In the genomic region with DNA sequence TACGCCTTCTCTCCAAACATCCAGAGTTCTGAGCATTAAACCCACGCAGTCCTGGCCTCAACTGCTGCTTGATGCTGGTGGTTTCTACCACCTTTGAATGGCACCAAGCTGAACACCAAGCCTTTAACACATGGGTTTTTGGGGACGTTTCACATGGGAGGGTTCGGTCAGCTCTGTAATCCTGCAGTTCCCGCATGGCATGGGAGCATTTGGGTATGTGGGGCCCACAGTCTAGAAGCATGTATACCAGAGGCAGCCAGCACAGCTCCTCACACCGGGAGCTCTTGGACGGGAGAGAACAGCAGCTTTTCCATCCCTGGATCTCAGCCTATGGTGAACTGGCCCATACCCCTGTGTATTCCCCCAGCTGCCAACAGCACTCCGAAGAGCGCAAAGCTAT, we compare ENCODE assay signal across 19 mouse cellular contexts. TPM values are rescaled to one million over a fixed set of nuclear protein-coding genes. Genes with fewer than 3 reads are reported as not detected.
DNase-seq lines count a peak whose midpoint lies in the region; TF ChIP-seq lines count a peak whose summit lies in the region.
"Had no signal": no experiment of that assay in that cellular context is flagged by ENCODE, and none has a peak within 500 bp of the region (broad histone marks: within the 10 kb centered on the region; RNA-seq: fewer than 3 reads in every experiment).

No protein-coding gene starts in this region.

- peak; percentile 78 for DNase-seq in heart, adult 11 months
- no peak for DNase-seq in heart, postnatal 36 days
- no peak for DNase-seq in ES-E14 (ENCODE audit: low read depth, low spot score)
- no peak for DNase-seq in right cerebral cortex, postnatal 25 days
- DNase-seq: adrenal gland, adult 8-10 months; adrenal gland, postnatal 14 days; adrenal gland, postnatal 36 days; B cell, adult 2 months; cerebellum, adult 11-12 months; cerebellum, adult 2 months; cerebellum, adult 9-10 months; cerebellum, postnatal 25 days; forebrain, postnatal 0 days had no signal

- H3K9ac ChIP-seq in ES-E14 (ENCODE audit: insufficient read depth, low read depth, low read length, poor library complexity, severe bottlenecking) = peak overlapping the region; percentile 55
- H3K9ac ChIP-seq: embryonic facial prominence, embryonic 12.5 days; forebrain, embryonic 13.5 days; forebrain, embryonic 15.5 days; forebrain, postnatal 0 days had no signal

- H3K9me3 ChIP-seq in E14TG2a.4 (ENCODE audit: low read length) (no peaks in the 10 kb centered on the region), ES-E14 (ENCODE audit: control insufficient read depth, insufficient read depth, low read depth, low read length) (no peaks in the 10 kb centered on the region)
- H3K9me3 ChIP-seq: embryonic facial prominence, embryonic 10.5 days; embryonic facial prominence, embryonic 12.5 days; forebrain, embryonic 13.5 days; forebrain, embryonic 15.5 days; G1E had no signal

- peak overlapping the region; percentile 75 for H3K4me3 ChIP-seq in E14TG2a.4 (replicated peaks; ENCODE audit: low read length)
- H3K4me3 ChIP-seq in ES-E14 (ENCODE audit: insufficient read depth in 1 of 2, low read depth in 1 of 2, low read length in 2 of 2, poor library complexity in 1 of 2, severe bottlenecking in 1 of 2) = peak overlapping the region; percentile 34 to 68
- H3K4me3 ChIP-seq: embryonic facial prominence, embryonic 10.5 days; embryonic facial prominence, embryonic 12.5 days; forebrain, embryonic 13.5 days; forebrain, embryonic 15.5 days had no signal

- H3K27me3 ChIP-seq in E14TG2a.4 (ENCODE audit: insufficient read depth, low read length) = peaks cover 69% of the 10 kb centered on the region
- H3K27me3 ChIP-seq: embryonic facial prominence, embryonic 12.5 days; forebrain, embryonic 13.5 days; forebrain, embryonic 15.5 days had no signal

- no peak overlapping the region for H3K27ac ChIP-seq in ES-E14 (ENCODE audit: insufficient read depth, low read depth, low read length, poor library complexity, severe bottlenecking)
- H3K27ac ChIP-seq: embryonic facial prominence, embryonic 10.5 days; embryonic facial prominence, embryonic 12.5 days; forebrain, embryonic 13.5 days; forebrain, embryonic 15.5 days had no signal

- H3K36me3 ChIP-seq in E14TG2a.4 (ENCODE audit: insufficient read depth, low read length) (no peaks in the 10 kb centered on the region), ES-E14 (ENCODE audit: control insufficient read depth, insufficient read depth, low read length, poor library complexity, severe bottlenecking) (no peaks in the 10 kb centered on the region)
- H3K36me3 ChIP-seq: embryonic facial prominence, embryonic 10.5 days; embryonic facial prominence, embryonic 12.5 days; forebrain, embryonic 15.5 days; G1E had no signal

- peaks cover 2% of the 10 kb centered on the region; the same call in 1 of the 2 replicates for H3K4me1 ChIP-seq in E14TG2a.4 (replicated peaks; ENCODE audit: low read depth, low read length)
- H3K4me1 ChIP-seq in ES-E14 (ENCODE audit: control insufficient read depth in 2 of 2, insufficient read depth in 2 of 2, low read length in 2 of 2, poor library complexity in 1 of 2) = 0 out of 4 replicates have a peak, but pooled peaks cover 0 to 2% of the 10 kb centered on the region in 2 experiments
- H3K4me1 ChIP-seq: embryonic facial prominence, embryonic 10.5 days; embryonic facial prominence, embryonic 12.5 days; forebrain, embryonic 13.5 days; forebrain, embryonic 15.5 days had no signal

- TF ChIP-seq CTCF in E14TG2a.4 (conservative IDR thresholded peaks at IDR 0.05; ENCODE audit: low read length) = no peak

- in situ Hi-C loops in ES-E14 (cut with MboI; ENCODE audit: low sequenced_read_pairs in 2 of 2, unreplicated experiment in 2 of 2) = no loop called here

- intact Hi-C loops in heart, postnatal 36 days (cut with DNase I) = no loop called here

TF ChIP-seq in ES-E14, 5 proteins besides CTCF, POLR2A, EP300 and RAD21:
- TF ChIP-seq ZNF384 (IDR thresholded peaks at IDR 0.05; ENCODE audit: low read depth, low read length) = no peak
- TF ChIP-seq MAFK (IDR thresholded peaks at IDR 0.05; ENCODE audit: insufficient read depth, low read depth, low read length) = no peak
- no peak for TF ChIP-seq HCFC1 (IDR thresholded peaks at IDR 0.05; ENCODE audit: borderline replicate concordance, insufficient read depth, low read length)
- no peak for TF ChIP-seq ZC3H11A (IDR thresholded peaks at IDR 0.05; ENCODE audit: borderline replicate concordance, low read depth, low read length)
- no peak for TF ChIP-seq CHD2 (IDR thresholded peaks at IDR 0.05; ENCODE audit: low read depth, low read length)

RNA-seq across cellular contexts. Expression of a gene that starts 55.9 kb away (rescaled TPM):
- 10 to 100 TPM; 18.0 to 19.8 TPM for total RNA-seq in heart, postnatal 36 days (2021)
- total RNA-seq in ES-E14 (2012; rRNA removed) = 1.4 and 4.1 TPM in 2 replicates
